20 mouse cellular contexts compared by ENCODE assay signal in the genomic region with DNA sequence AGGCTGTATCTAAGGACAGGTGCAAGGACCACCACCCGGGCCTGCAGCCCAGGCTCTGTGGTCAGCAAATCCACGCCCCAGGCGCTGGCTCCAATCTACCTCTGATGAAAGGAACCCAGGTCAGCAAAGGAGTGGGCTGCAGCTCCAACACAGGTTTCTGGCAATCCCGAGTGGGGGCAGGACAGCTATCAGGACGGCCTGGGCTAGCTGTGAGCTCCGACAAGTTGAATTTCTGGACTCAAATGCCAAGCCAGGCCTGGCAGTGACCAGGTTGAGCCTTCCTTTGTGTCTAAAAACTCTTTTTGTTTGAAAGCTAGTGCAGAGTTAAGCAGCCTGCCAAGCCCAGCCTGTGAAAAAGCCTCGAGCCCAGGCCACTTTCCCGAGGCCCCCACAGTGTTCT. TPM values are rescaled to one million over a fixed set of nuclear protein-coding genes. Genes with fewer than 3 reads are reported as not detected.
DNase-seq lines count a peak whose midpoint lies in the region; ATAC-seq and TF ChIP-seq lines count a peak whose summit lies in the region.
"Had no signal": no experiment of that assay in that cellular context is flagged by ENCODE, and none has a peak within 500 bp of the region (broad histone marks: within the 10 kb centered on the region; RNA-seq: fewer than 3 reads in every experiment).

No protein-coding gene starts in this region.

- TF ChIP-seq CTCF in brain, embryonic 14.5 days (IDR thresholded peaks at IDR 0.05; ENCODE audit: borderline replicate concordance, extremely low read depth, insufficient read depth, insufficient read length), result no peak

- H3K4me2 ChIP-seq in hindbrain, embryonic 16.5 days (ENCODE audit: low read length), result no peak overlapping the region
- no peak overlapping the region for H3K4me2 ChIP-seq in hindbrain, embryonic 11.5 days (replicated peaks; ENCODE audit: low read depth, low read length)
- H3K4me2 ChIP-seq: embryonic facial prominence, embryonic 12.5 days; forebrain, embryonic 13.5 days; forebrain, embryonic 15.5 days had no signal

- H3K27ac ChIP-seq in hindbrain, embryonic 16.5 days (ENCODE audit: low read depth, low read length), result no peak overlapping the region
- H3K27ac ChIP-seq in hindbrain, embryonic 11.5 days (ENCODE audit: low read depth, low read length), result no peak overlapping the region
- H3K27ac ChIP-seq: embryonic facial prominence, embryonic 10.5 days; embryonic facial prominence, embryonic 12.5 days; forebrain, embryonic 13.5 days; forebrain, embryonic 15.5 days had no signal

- no peaks in the 10 kb centered on the region for H3K9me3 ChIP-seq in hindbrain, embryonic 16.5 days (ENCODE audit: control insufficient read depth, low read length)
- H3K9me3 ChIP-seq in hindbrain, embryonic 11.5 days (ENCODE audit: control insufficient read depth, low read length), result no peaks in the 10 kb centered on the region
- H3K9me3 ChIP-seq: embryonic facial prominence, embryonic 10.5 days; embryonic facial prominence, embryonic 12.5 days; forebrain, embryonic 13.5 days; forebrain, embryonic 15.5 days had no signal

- no peak for TF ChIP-seq POLR2A in brain, embryonic 14.5 days (IDR thresholded peaks at IDR 0.05; ENCODE audit: borderline replicate concordance, extremely low read depth, insufficient read depth, insufficient read length, poor library complexity, severe bottlenecking)

- H3K9ac ChIP-seq in hindbrain, embryonic 16.5 days (ENCODE audit: low read depth, low read length), result no peak overlapping the region
- no peak overlapping the region for H3K9ac ChIP-seq in hindbrain, embryonic 11.5 days (ENCODE audit: low read depth, low read length)
- H3K9ac ChIP-seq: embryonic facial prominence, embryonic 12.5 days; forebrain, embryonic 13.5 days; forebrain, embryonic 15.5 days; forebrain, postnatal 0 days had no signal

- DNase-seq in cerebellum, postnatal 14 days, result peak; percentile 38 to 56
- DNase-seq in cerebellum, postnatal 25 days, result no peak
- DNase-seq in hindbrain, embryonic 11.5 days (ENCODE audit: low spot score), result no peak
- DNase-seq in left cerebral cortex, postnatal 4 days, result peak; percentile 42
- no peak for DNase-seq in left cerebral cortex, adult 11 months (ENCODE audit: low spot score)
- peak; percentile 40 for DNase-seq in brain, embryonic 14.5 days (ENCODE audit: low read depth)
- DNase-seq in thymus, postnatal 0 days (ENCODE audit: low spot score), result no peak
- DNase-seq: adrenal gland, adult 2 months; adrenal gland, postnatal 10 days; adrenal gland, postnatal 25 days; cerebellum, adult 18-20 months; cerebellum, adult 8-10 months; cerebellum, adult 9-11 months; forebrain, postnatal 0 days had no signal

- intact Hi-C loops in left cerebral cortex, postnatal 4 days (cut with DNase I), result no loop called here

- H3K4me3 ChIP-seq in hindbrain, embryonic 16.5 days (ENCODE audit: low read length), result no peak overlapping the region
- H3K4me3 ChIP-seq in hindbrain, embryonic 11.5 days (ENCODE audit: low read depth, low read length), result no peak overlapping the region
- H3K4me3 ChIP-seq: embryonic facial prominence, embryonic 10.5 days; embryonic facial prominence, embryonic 12.5 days; forebrain, embryonic 13.5 days; forebrain, embryonic 15.5 days had no signal

- no peaks in the 10 kb centered on the region for H3K36me3 ChIP-seq in hindbrain, embryonic 16.5 days (ENCODE audit: control insufficient read depth, insufficient read depth, low read length)
- H3K36me3 ChIP-seq in hindbrain, embryonic 11.5 days (ENCODE audit: control insufficient read depth, insufficient read depth, low read length), result no peaks in the 10 kb centered on the region
- H3K36me3 ChIP-seq: embryonic facial prominence, embryonic 12.5 days; forebrain, embryonic 15.5 days had no signal

- H3K27me3 ChIP-seq in hindbrain, embryonic 16.5 days (replicated peaks; ENCODE audit: control insufficient read depth, insufficient read depth, low read length), result no peaks in the 10 kb centered on the region
- no peaks in the 10 kb centered on the region for H3K27me3 ChIP-seq in hindbrain, embryonic 11.5 days (ENCODE audit: control insufficient read depth, insufficient read depth, low read length)
- H3K27me3 ChIP-seq: embryonic facial prominence, embryonic 12.5 days; forebrain, embryonic 13.5 days; forebrain, embryonic 15.5 days had no signal

- 0 out of 2 replicates have a peak, but pooled peaks have one; percentile 27 for ATAC-seq in hindbrain, embryonic 16.5 days
- ATAC-seq in hindbrain, embryonic 11.5 days (ENCODE audit: low FRiP score), result no peak
- ATAC-seq: forebrain, embryonic 13.5 days; forebrain, embryonic 15.5 days; forebrain, postnatal 0 days had no signal

- H3K4me1 ChIP-seq in hindbrain, embryonic 16.5 days (ENCODE audit: control insufficient read depth, insufficient read depth, low read depth, low read length), result peaks cover 4% of the 10 kb centered on the region
- no peaks in the 10 kb centered on the region for H3K4me1 ChIP-seq in hindbrain, embryonic 11.5 days (replicated peaks; ENCODE audit: control insufficient read depth, insufficient read depth, low read length)
- H3K4me1 ChIP-seq: embryonic facial prominence, embryonic 12.5 days had no signal

- WGBS in hindbrain, embryonic 16.5 days, result 61% methylated on average over 8 of the region's 8 CpGs
- WGBS in hindbrain, embryonic 11.5 days, result 76% methylated on average over 8 of the region's 8 CpGs

RNA-seq across cellular contexts. Expression of a gene that starts 43.7 kb away (rescaled TPM):
- polyA plus RNA-seq in hindbrain, embryonic 16.5 days (2015; fragmentation: Nextera tagmentation; extraction: Ambion mirVana), result 13.3 and 21.7 TPM in 2 replicates
- 7.7 and 11.9 TPM in 2 replicates for polyA plus RNA-seq in hindbrain, embryonic 11.5 days (2014; fragmentation: Nextera tagmentation; extraction: Ambion mirVana)
- total RNA-seq in left cerebral cortex, postnatal 4 days (2021), result 10 to 100 TPM; 10.6 to 14.7 TPM
- 31.4 and 62.8 TPM in 2 replicates for polyA plus RNA-seq in brain, embryonic 14.5 days (2012; rRNA removed)
- polyA plus RNA-seq in thymus, postnatal 0 days (2015; fragmentation: Nextera tagmentation; extraction: Ambion mirVana), result 3.4 and 4.4 TPM in 2 replicates
- total RNA-seq: MEL had no signal

Comparison
In these comparisons a context has a peak if more than half of its experiments do, and no peak if none do; other contexts are left out.
1. DNase-seq: peak in cerebellum, postnatal 14 days (2 of 2), left cerebral cortex, postnatal 4 days (single experiment) and brain, embryonic 14.5 days (single experiment); none in cerebellum, postnatal 25 days (0 of 2), hindbrain, embryonic 11.5 days (single experiment), left cerebral cortex, adult 11 months (single experiment) and thymus, postnatal 0 days (single experiment).